Mouse (Mus musculus) heart, adult 2 months (tissue): ENCODE results near the gene Mlh1.

Experiments
- CTCF ChIP-seq: fragments of 200-600 bp; IDR thresholded peaks from 2 replicates; pipeline ENCODE4 v1.8.1; 2022; ENCODE audit warnings: antibody characterized with exemption, mild to moderate bottlenecking, moderate library complexity
- EP300 ChIP-seq: fragments of 200-500 bp; IDR thresholded peaks from 2 replicates; pipeline ENCODE4 v1.6.1; 2011; ENCODE audit warnings: low read depth, low read length, control low read depth; ENCODE audit not compliant: insufficient read depth
- POLR2A ChIP-seq: fragments of 200-500 bp; IDR thresholded peaks from 2 replicates; pipeline ENCODE4 v1.6.1; 2011; ENCODE audit warnings: mild to moderate bottlenecking, low read depth, low read length, control low read depth; ENCODE audit not compliant: insufficient read depth

DNA sequence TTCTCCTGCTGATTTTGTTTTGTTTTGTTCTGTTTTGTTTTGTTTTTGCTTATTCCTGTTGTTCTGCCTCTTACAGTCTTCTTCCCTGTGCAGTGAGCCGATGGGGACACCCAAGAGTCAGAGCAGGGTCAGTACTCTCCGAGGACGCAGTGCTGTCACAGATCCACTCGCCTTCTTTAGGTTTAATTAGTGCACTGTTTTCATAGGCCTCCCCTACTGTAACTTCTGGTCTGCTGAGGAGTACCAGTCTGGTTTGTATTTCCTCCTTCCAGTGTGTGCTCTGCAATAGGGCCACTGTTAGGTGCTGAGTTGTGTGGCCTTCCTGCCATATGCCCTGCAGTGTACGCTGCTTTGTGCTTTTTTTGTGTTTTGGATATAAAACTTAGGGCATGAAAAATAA lies 92.6 kb downstream of the Mlh1 start:
- TF ChIP-seq EP300 (no peak), POLR2A (no peak), CTCF (no peak)
